ENCODE assay signal across 13 mouse cellular contexts in genomic region chr8:120896203-120896602, GRCm38 (mm10).
DNase-seq lines count a peak whose midpoint lies in the region; ATAC-seq and TF ChIP-seq lines count a peak whose summit lies in the region.
"Had no signal": no experiment of that assay in that cellular context is flagged by ENCODE, and none has a peak within 500 bp of the region (broad histone marks: within the 10 kb centered on the region; RNA-seq: fewer than 3 reads in every experiment).

No protein-coding gene starts in this region.

- H3K4me2 ChIP-seq in lung, embryonic 16.5 days (ENCODE audit: low read depth, low read length): peak overlapping the region; percentile 16
- H3K4me2 ChIP-seq in forebrain, embryonic 15.5 days (replicated peaks): peak overlapping the region; percentile 31
- no peak overlapping the region for H3K4me2 ChIP-seq in intestine, embryonic 16.5 days (ENCODE audit: low read depth, low read length)
- peak overlapping the region; percentile 9; the same call in 1 of the 2 replicates for H3K4me2 ChIP-seq in neural tube, embryonic 14.5 days (ENCODE audit: low read depth, low read length)

- peaks cover 16% of the 10 kb centered on the region for H3K27me3 ChIP-seq in lung, embryonic 16.5 days (ENCODE audit: control insufficient read depth, insufficient read depth, low read depth, low read length)
- peaks cover 57% of the 10 kb centered on the region for H3K27me3 ChIP-seq in forebrain, embryonic 15.5 days
- H3K27me3 ChIP-seq in intestine, embryonic 16.5 days (replicated peaks; ENCODE audit: control insufficient read depth, insufficient read depth, low read length): peaks cover 22% of the 10 kb centered on the region
- peaks cover 20% of the 10 kb centered on the region for H3K27me3 ChIP-seq in neural tube, embryonic 14.5 days (ENCODE audit: control insufficient read depth, insufficient read depth, low read length)

- peaks cover 39% of the 10 kb centered on the region for H3K4me1 ChIP-seq in lung, embryonic 16.5 days (replicated peaks; ENCODE audit: control insufficient read depth, insufficient read depth, low read length)
- peaks cover 5% of the 10 kb centered on the region; the same call in 1 of the 2 replicates for H3K4me1 ChIP-seq in lung, adult 2 months (ENCODE audit: control insufficient read depth, insufficient read depth, low read length)
- H3K4me1 ChIP-seq in forebrain, embryonic 15.5 days: peaks cover 8% of the 10 kb centered on the region
- peaks cover 26% of the 10 kb centered on the region for H3K4me1 ChIP-seq in intestine, embryonic 16.5 days (ENCODE audit: control insufficient read depth, insufficient read depth, low read length)
- no peaks in the 10 kb centered on the region for H3K4me1 ChIP-seq in neural tube, embryonic 14.5 days (ENCODE audit: control insufficient read depth, insufficient read depth, low read length)

- 34% methylated on average over 13 of the region's 13 CpGs for WGBS in lung, embryonic 16.5 days
- 48% methylated on average over 13 of the region's 13 CpGs for WGBS in lung, adult 2 months
- WGBS in forebrain, embryonic 15.5 days: 28% methylated on average over 13 of the region's 13 CpGs
- 39% methylated on average over 13 of the region's 13 CpGs for whole genome bisulfite sequencing in intestine, embryonic 16.5 days
- 28% methylated on average over 13 of the region's 13 CpGs for WGBS in neural tube, embryonic 14.5 days

- H3K36me3 ChIP-seq in lung, embryonic 16.5 days (ENCODE audit: control insufficient read depth, insufficient read depth, low read length): no peaks in the 10 kb centered on the region
- no peaks in the 10 kb centered on the region for H3K36me3 ChIP-seq in forebrain, embryonic 15.5 days
- no peaks in the 10 kb centered on the region for H3K36me3 ChIP-seq in intestine, embryonic 16.5 days (ENCODE audit: control insufficient read depth, insufficient read depth, low read length)
- H3K36me3 ChIP-seq in neural tube, embryonic 14.5 days (ENCODE audit: control insufficient read depth, insufficient read depth, low read length): no peaks in the 10 kb centered on the region
- H3K36me3 ChIP-seq: embryonic facial prominence, embryonic 13.5 days had no signal

- ATAC-seq in lung, embryonic 16.5 days (ENCODE audit: low read depth): no peak
- no peak for ATAC-seq in forebrain, embryonic 15.5 days (replicated peaks)
- ATAC-seq in intestine, embryonic 16.5 days: no peak
- ATAC-seq in neural tube, embryonic 14.5 days (ENCODE audit: low read depth): no peak
- ATAC-seq in inflammation-experienced regulatory T-cells, adult 6 months: no peak
- ATAC-seq: liver, postnatal 0 days had no signal

- H3K9me3 ChIP-seq in lung, embryonic 16.5 days (ENCODE audit: control insufficient read depth, low read length): peaks cover 3% of the 10 kb centered on the region
- H3K9me3 ChIP-seq in forebrain, embryonic 15.5 days: no peaks in the 10 kb centered on the region
- H3K9me3 ChIP-seq in intestine, embryonic 16.5 days (ENCODE audit: control insufficient read depth, low read length): no peaks in the 10 kb centered on the region
- no peaks in the 10 kb centered on the region for H3K9me3 ChIP-seq in neural tube, embryonic 14.5 days (ENCODE audit: control insufficient read depth, low read length)
- H3K9me3 ChIP-seq: embryonic facial prominence, embryonic 13.5 days had no signal

- TF ChIP-seq POLR2A in lung, adult 2 months (IDR thresholded peaks at IDR 0.05; ENCODE audit: borderline replicate concordance, extremely low read depth, low read depth, low read length): no peak

- no peak for TF ChIP-seq CTCF in lung, adult 2 months (IDR thresholded peaks at IDR 0.05; ENCODE audit: insufficient read depth, low read length)

- no peak for DNase-seq in lung, adult 2 months
- DNase-seq in liver: no peak
- DNase-seq in thymus, adult 18-20 months: no peak
- DNase-seq: adrenal gland, postnatal 36 days; cerebellum, adult 2 months; heart, postnatal 10 days; liver, postnatal 0 days had no signal

- peak overlapping the region; percentile 21; the same call in 1 of the 2 replicates for H3K9ac ChIP-seq in lung, embryonic 16.5 days (ENCODE audit: low read length)
- no peak overlapping the region for H3K9ac ChIP-seq in forebrain, embryonic 15.5 days (replicated peaks)
- peak overlapping the region; percentile 3; the same call in 1 of the 2 replicates for H3K9ac ChIP-seq in intestine, embryonic 16.5 days (ENCODE audit: low read depth, low read length)
- no peak overlapping the region for H3K9ac ChIP-seq in neural tube, embryonic 14.5 days (replicated peaks; ENCODE audit: low read depth, low read length)
- H3K9ac ChIP-seq: embryonic facial prominence, embryonic 13.5 days; liver, postnatal 0 days had no signal

- H3K4me3 ChIP-seq in lung, embryonic 16.5 days (ENCODE audit: low read length): no peak overlapping the region
- H3K4me3 ChIP-seq in lung, adult 2 months (replicated peaks; ENCODE audit: extremely low read depth, low read depth, low read length): no peak overlapping the region
- peak overlapping the region; percentile 15; the same call in 1 of the 2 replicates for H3K4me3 ChIP-seq in forebrain, embryonic 15.5 days
- H3K4me3 ChIP-seq in intestine, embryonic 16.5 days (ENCODE audit: low read length): no peak overlapping the region
- no peak overlapping the region for H3K4me3 ChIP-seq in neural tube, embryonic 14.5 days (ENCODE audit: low read depth, low read length)
- H3K4me3 ChIP-seq: embryonic facial prominence, embryonic 13.5 days had no signal

- H3K27ac ChIP-seq in lung, embryonic 16.5 days (ENCODE audit: low read length): no peak overlapping the region
- H3K27ac ChIP-seq in forebrain, embryonic 15.5 days (replicated peaks): no peak overlapping the region
- H3K27ac ChIP-seq in intestine, embryonic 16.5 days (ENCODE audit: low read length): no peak overlapping the region
- H3K27ac ChIP-seq in neural tube, embryonic 14.5 days (ENCODE audit: low read depth, low read length): no peak overlapping the region
- H3K27ac ChIP-seq: embryonic facial prominence, embryonic 13.5 days had no signal

Comparison
In these comparisons a context has a peak if more than half of its experiments do, and no peak if none do; other contexts are left out.
1. H3K9ac ChIP-seq: peak in lung, embryonic 16.5 days (single experiment) and intestine, embryonic 16.5 days (single experiment); none in forebrain, embryonic 15.5 days (single experiment) and neural tube, embryonic 14.5 days (single experiment).